Comparison of ENCODE assay signal across 20 mouse cellular contexts in the genomic region with DNA sequence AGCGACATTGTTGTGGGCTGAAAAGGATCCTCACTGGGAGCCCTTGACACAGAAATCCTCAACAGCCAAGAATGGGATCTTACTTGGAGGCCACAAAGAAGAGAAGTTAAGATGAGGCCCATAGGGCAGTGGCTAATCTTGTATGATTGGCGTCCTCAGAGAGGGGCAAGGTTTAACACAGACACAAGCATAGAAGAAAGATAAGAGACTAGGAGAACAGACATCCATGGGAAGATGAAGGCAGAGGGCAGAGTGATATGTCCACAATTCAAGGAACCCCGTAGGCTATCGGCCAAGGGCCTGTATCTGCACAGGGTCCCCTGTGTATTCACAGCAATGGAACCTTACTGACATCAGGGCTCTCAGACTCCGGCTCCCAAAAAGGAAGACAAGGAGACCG. TPM values are rescaled to one million over a fixed set of nuclear protein-coding genes. Genes with fewer than 3 reads are reported as not detected.
"Had no signal": no experiment of that assay in that cellular context is flagged by ENCODE, and none has a peak within 500 bp of the region (broad histone marks: within the 10 kb centered on the region; RNA-seq: fewer than 3 reads in every experiment).

No protein-coding gene starts in this region.

- H3K4me2 ChIP-seq: intestine, embryonic 15.5 days; limb, embryonic 13.5 days; midbrain, embryonic 15.5 days; neural tube, embryonic 12.5 days had no signal

- DNase-seq: kidney, adult 18-20 months; kidney, postnatal 10 days; kidney, postnatal 4 days; left cerebral cortex, postnatal 4 days; lung, adult 18-20 months; retina, postnatal 1 day; right cerebral cortex, postnatal 4 days; spleen, adult 18-20 months; thymus, postnatal 36 days had no signal

- H3K9me3 ChIP-seq: intestine, embryonic 15.5 days; limb, embryonic 13.5 days; midbrain, embryonic 10.5 days; midbrain, embryonic 15.5 days; neural tube, embryonic 12.5 days had no signal

- ATAC-seq: intestine, embryonic 15.5 days; midbrain, embryonic 15.5 days had no signal

- H3K27ac ChIP-seq: intestine, embryonic 15.5 days; layer of hippocampus, adult 2 months; limb, embryonic 13.5 days; midbrain, embryonic 10.5 days; midbrain, embryonic 15.5 days; neural tube, embryonic 12.5 days had no signal

- H3K4me3 ChIP-seq: intestine, embryonic 15.5 days; layer of hippocampus, adult 2 months; limb, embryonic 13.5 days; midbrain, embryonic 10.5 days; midbrain, embryonic 15.5 days; neural tube, embryonic 12.5 days had no signal

- H3K27me3 ChIP-seq: intestine, embryonic 15.5 days; limb, embryonic 13.5 days; midbrain, embryonic 15.5 days; neural tube, embryonic 12.5 days had no signal

- H3K9ac ChIP-seq: intestine, embryonic 15.5 days; limb, embryonic 13.5 days; midbrain, embryonic 15.5 days; neural tube, embryonic 12.5 days had no signal

- H3K4me1 ChIP-seq: midbrain, embryonic 15.5 days; neural tube, embryonic 12.5 days had no signal

- H3K36me3 ChIP-seq: intestine, embryonic 15.5 days; limb, embryonic 13.5 days; midbrain, embryonic 10.5 days; midbrain, embryonic 15.5 days; neural tube, embryonic 12.5 days had no signal

RNA-seq across cellular contexts. Expression of gene Tmprss3, which starts 3.6 kb away (rescaled TPM):
- total RNA-seq: layer of hippocampus, adult 2 months; layer of hippocampus, postnatal 10 days; left cerebral cortex, postnatal 4 days; monocyte, adult 5-6 weeks had no signal
- polyA plus RNA-seq: intestine, embryonic 15.5 days; kidney, embryonic 14.5 days; limb, embryonic 13.5 days; lung, embryonic 16.5 days; midbrain, embryonic 10.5 days; neural tube, embryonic 12.5 days had no signal

RNA-seq across cellular contexts. Expression of gene Ubash3a, which starts 12.5 kb away (rescaled TPM):
- total RNA-seq: left cerebral cortex, postnatal 4 days had no signal
- polyA plus RNA-seq: midbrain, embryonic 15.5 days had no signal

RNA-seq across cellular contexts. Expression of gene Tff1, which starts 30.1 kb away (rescaled TPM):
- total RNA-seq: layer of hippocampus, adult 2 months; layer of hippocampus, postnatal 10 days; left cerebral cortex, postnatal 4 days; monocyte, adult 5-6 weeks; neutrophil, adult 5-6 weeks had no signal
- polyA plus RNA-seq: kidney, embryonic 14.5 days; limb, embryonic 13.5 days; lung, embryonic 16.5 days; midbrain, embryonic 10.5 days; midbrain, embryonic 15.5 days; neural tube, embryonic 12.5 days had no signal

RNA-seq across cellular contexts. Expression of gene Tff2, which starts 51.1 kb away (rescaled TPM):
- total RNA-seq: layer of hippocampus, adult 2 months; layer of hippocampus, postnatal 10 days; left cerebral cortex, postnatal 4 days; monocyte, adult 5-6 weeks; neutrophil, adult 5-6 weeks had no signal
- polyA plus RNA-seq: limb, embryonic 13.5 days; midbrain, embryonic 10.5 days; midbrain, embryonic 15.5 days; neural tube, embryonic 12.5 days had no signal
